Mouse (Mus musculus): ENCODE results near the gene Cxcl12.

Gene Cxcl12

DNA sequence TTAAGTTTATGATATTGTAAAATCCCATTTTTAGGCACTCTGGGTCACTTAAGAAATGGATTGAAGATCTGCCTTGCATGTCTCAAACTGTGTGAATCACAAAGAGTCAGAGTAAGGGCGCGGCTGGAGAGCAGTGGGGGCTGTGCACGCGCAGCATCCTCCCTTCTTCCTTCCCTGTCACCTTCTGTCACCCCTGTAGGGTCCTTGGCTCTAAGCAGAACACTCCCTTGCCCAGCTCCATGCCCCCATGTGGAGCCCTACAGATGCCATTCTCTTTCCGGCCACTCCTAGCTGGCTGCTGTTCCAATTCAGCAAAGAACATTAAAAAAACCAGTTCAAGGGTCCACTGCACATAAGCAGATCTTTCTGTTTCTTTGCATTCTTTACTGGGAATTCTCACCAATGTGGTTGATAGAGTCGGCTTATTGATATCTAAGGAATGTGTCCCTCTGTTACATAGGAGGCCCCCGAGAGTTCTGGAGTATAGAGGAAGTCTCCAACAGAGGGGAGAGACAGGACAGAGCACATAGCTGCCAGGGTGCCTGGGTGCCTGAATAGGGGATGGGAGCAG, 51.7 kb downstream of the Cxcl12 start:
- no peak for DNase-seq (ENCODE audit: low spot score in 2 of 2)

DNA sequence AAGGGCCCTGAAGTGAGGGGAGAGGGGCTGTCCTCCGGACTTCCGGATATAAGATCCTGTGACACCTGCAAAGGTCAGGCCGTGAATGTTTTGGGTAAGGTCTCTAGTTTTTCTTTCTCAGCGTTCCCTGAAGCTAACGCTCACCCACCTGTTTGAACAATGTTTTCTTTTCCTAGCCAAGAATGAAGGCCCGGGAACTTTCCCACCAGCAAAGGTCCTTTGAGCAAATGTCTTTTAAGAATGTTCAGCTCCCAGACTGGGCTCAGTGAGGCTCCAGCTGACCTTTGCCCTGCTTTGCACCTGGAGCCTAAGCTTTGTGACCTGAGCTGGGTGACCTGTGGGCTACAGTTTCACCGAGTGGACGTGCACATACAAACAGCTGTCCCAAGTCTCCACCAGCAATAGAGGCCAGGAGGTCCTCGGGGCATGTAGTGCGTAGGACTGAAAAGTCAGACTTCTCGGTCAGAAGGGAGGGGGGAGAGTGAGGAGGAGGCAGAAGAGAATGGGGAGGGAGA, 52.6 kb downstream of the Cxcl12 start:
- no peak for DNase-seq (ENCODE audit: low spot score in 2 of 2)
